Mouse (Mus musculus): ENCODE measurements around the gene Aldh3a2. TPM values are rescaled to one million over a fixed set of nuclear protein-coding genes. Genes with fewer than 3 reads are reported as not detected.

Aldh3a2 gene
- polyA plus RNA-seq, 1 experiment from 2014 or later = 25.9 TPM

Other genes starting within 250 kb of the Aldh3a2 start
- 0.20 and 0.21 TPM in 2 replicates for gene Kcnj12, start 244.9 kb downstream of the Aldh3a2 start, polyA plus RNA-seq (2015; fragmentation: Nextera tagmentation; extraction: Ambion mirVana)
- gene Tnfrsf13b, start 140.7 kb downstream of the Aldh3a2 start, polyA plus RNA-seq (2015; fragmentation: Nextera tagmentation; extraction: Ambion mirVana) = 2.0 and 2.1 TPM in 2 replicates
- gene Usp22, start 92.4 kb downstream of the Aldh3a2 start, polyA plus RNA-seq (2015; fragmentation: Nextera tagmentation; extraction: Ambion mirVana) = 146 and 156 TPM in 2 replicates
- 0.89 and 2.1 TPM in 2 replicates for gene Aldh3a1, start 59.9 kb downstream of the Aldh3a2 start, polyA plus RNA-seq (2015; fragmentation: Nextera tagmentation; extraction: Ambion mirVana)
- gene Slc47a2, start 75.4 kb upstream of the Aldh3a2 start, polyA plus RNA-seq (2015; fragmentation: Nextera tagmentation; extraction: Ambion mirVana) = not detected in 2 replicates
- 0.72 and 0.85 TPM in 2 replicates for gene Slc47a1, start 110.9 kb upstream of the Aldh3a2 start, polyA plus RNA-seq (2015; fragmentation: Nextera tagmentation; extraction: Ambion mirVana)
- gene Rnf112, start 186.7 kb upstream of the Aldh3a2 start, polyA plus RNA-seq (2015; fragmentation: Nextera tagmentation; extraction: Ambion mirVana) = 0.76 and 1.3 TPM in 2 replicates
- gene Mfap4, start 218.0 kb upstream of the Aldh3a2 start, polyA plus RNA-seq (2015; fragmentation: Nextera tagmentation; extraction: Ambion mirVana) = 262 and 326 TPM in 2 replicates
- 79.4 and 80.0 TPM in 2 replicates for gene Mapk7, start 226.9 kb upstream of the Aldh3a2 start, polyA plus RNA-seq (2015; fragmentation: Nextera tagmentation; extraction: Ambion mirVana)
- 36.6 and 36.7 TPM in 2 replicates for gene B9d1, start 237.7 kb upstream of the Aldh3a2 start, polyA plus RNA-seq (2015; fragmentation: Nextera tagmentation; extraction: Ambion mirVana)

Measured in embryonic facial prominence, embryonic 13.5 days (tissue).